Mouse (Mus musculus) liver, adult 2 months (tissue): ENCODE data around the gene Mtrex. TPM values are rescaled to one million over a fixed set of nuclear protein-coding genes. Genes with fewer than 3 reads are reported as not detected.
A peak's percentile ranks its signal among the peaks of the same experiment; 100 is the strongest.

Source experiments
- DNase-seq: peaks from one replicate; pipeline ENCODE4 v3.0.0-alpha.2; 2011; ENCODE audit warnings: low read depth, low spot score; ENCODE audit errors: extremely low read depth
- H3K27ac ChIP-seq: fragments of 200-500 bp; replicated peaks from 2 replicates; pipeline ENCODE4 v1.5.1; 2012; ENCODE audit warnings: low read depth, mild to moderate bottlenecking, control low read depth, inconsistent platforms, low read length; ENCODE audit not compliant: insufficient read depth
- H3K27me3 ChIP-seq: fragments of 200-500 bp; 2 replicates; pipeline ENCODE4 v1.6.1; 2012; ENCODE audit warnings: mild to moderate bottlenecking, moderate library complexity, low read length, inconsistent platforms; ENCODE audit not compliant: control insufficient read depth, insufficient read depth
- H3K36me3 ChIP-seq: fragments of 200-500 bp; 2 replicates; pipeline ENCODE4 v1.6.1; 2012; ENCODE audit warnings: low read length, inconsistent platforms; ENCODE audit not compliant: control insufficient read depth, insufficient read depth
- H3K4me1 ChIP-seq: fragments of 200-500 bp; 2 replicates; pipeline ENCODE4 v1.6.1; 2011; ENCODE audit warnings: low read length; ENCODE audit not compliant: control insufficient read depth, insufficient read depth
- H3K4me3 ChIP-seq: fragments of 200-500 bp; 2 replicates; pipeline ENCODE4 v1.5.1; 2011; ENCODE audit warnings: low read depth, mild to moderate bottlenecking, control low read depth, low read length, moderate library complexity; ENCODE audit not compliant: insufficient read depth
- H3K79me2 ChIP-seq: fragments of 200-500 bp; 2 replicates; pipeline ENCODE4 v1.6.1; 2012; ENCODE audit warnings: inconsistent platforms, mild to moderate bottlenecking, low read length, moderate library complexity; ENCODE audit not compliant: control insufficient read depth, insufficient read depth
- H3K9ac ChIP-seq: fragments of 200-500 bp; 2 replicates; pipeline ENCODE4 v1.6.1; 2012; ENCODE audit warnings: low read depth, mild to moderate bottlenecking, control low read depth, inconsistent platforms, low read length
- CTCF ChIP-seq: fragments of 200-500 bp; IDR thresholded peaks from 2 replicates; pipeline ENCODE4 v1.5.1; 2011; ENCODE audit warnings: low read depth, low read length, control low read depth
- POLR2A ChIP-seq: fragments of 200-500 bp; IDR thresholded peaks from 2 replicates; pipeline ENCODE4 v1.6.1; 2011; ENCODE audit warnings: low read length, control low read depth; ENCODE audit not compliant: insufficient read depth; ENCODE audit errors: extremely low read depth
- WGBS: fragments of 180-500 bp; shearing (Covaris S2); methylation state at CpG from one replicate; pipeline ENCODE4 v1.1.7; 2018; 5-methylcytosine and 5-hydroxymethylcytosine counted together
- polyA plus RNA-seq: library from polyadenylated mRNA; depleted of rRNA; stranded (reverse); fragments of >200 nt; gene quantifications from 2 replicates; pipeline ENCODE4 v1.2.3, GENCODE M21; 2012
- total RNA-seq: library from RNA; depleted of rRNA; stranded (reverse); fragments of >200 nt; gene quantifications from 2 replicates; pipeline ENCODE4 v1.2.3, GENCODE M21; 2014

Gene Mtrex
- total and polyA plus RNA-seq, 2 experiments, result 2.9 to 18.2 TPM

GRCm38 (mm10) chr13:112945900-112946299 lies 18.7 kb upstream of the Mtrex start:
- 85% methylated on average over 6 of the region's 6 CpGs for WGBS
- no peak overlapping the region for H3K9ac ChIP-seq
- H3K36me3 ChIP-seq, result peaks cover 53% of the 10 kb centered on the region
- no peaks in the 10 kb centered on the region for H3K27me3 ChIP-seq
- DNase-seq, result no peak
- H3K4me1 ChIP-seq, result no peaks in the 10 kb centered on the region
- no peak for TF ChIP-seq CTCF
- no peak for TF ChIP-seq POLR2A
- H3K27ac ChIP-seq, result no peak overlapping the region
- H3K4me3 ChIP-seq, result no peak overlapping the region
- H3K79me2 ChIP-seq, result no peaks in the 10 kb centered on the region

GRCm38 (mm10) chr13:112945312-112945711 lies 18.1 kb upstream of the Mtrex start:
- Histone ChIP-seq H3K4me1 (no peaks in the 10 kb centered on the region), H3K27me3 (no peaks in the 10 kb centered on the region), H3K27ac (no peak overlapping the region), H3K36me3 (peaks cover 53% of the 10 kb centered on the region), H3K79me2 (no peaks in the 10 kb centered on the region), H3K4me3 (no peak overlapping the region), H3K9ac (no peak overlapping the region)
- TF ChIP-seq POLR2A (no peak), CTCF (no peak)
- no peak for DNase-seq
- 97% methylated on average over 9 of the region's 9 CpGs for WGBS

- Histone ChIP-seq H3K9ac (no peak overlapping the region), H3K4me3 (no peak overlapping the region)
Measured at GRCm38 (mm10) chr13:112941879-112942330, 14.7 kb upstream of the Mtrex start.

GRCm38 (mm10) chr13:112938130-112938529 lies 10.9 kb upstream of the Mtrex start:
- WGBS, result 93% methylated on average over 8 of the region's 8 CpGs
- peaks cover 33% of the 10 kb centered on the region for H3K36me3 ChIP-seq
- H3K4me3 ChIP-seq, result no peak overlapping the region
- no peaks in the 10 kb centered on the region for H3K79me2 ChIP-seq
- H3K27ac ChIP-seq, result no peak overlapping the region
- no peaks in the 10 kb centered on the region for H3K4me1 ChIP-seq
- TF ChIP-seq POLR2A (no peak), CTCF (no peak)
- DNase-seq, result no peak
- no peak overlapping the region for H3K9ac ChIP-seq
- H3K27me3 ChIP-seq, result no peaks in the 10 kb centered on the region

More at GRCm38 (mm10) chr13:112941879-112942330, 14.7 kb upstream of the Mtrex start:
- H3K27ac ChIP-seq, result no peak overlapping the region
- no peaks in the 10 kb centered on the region for H3K79me2 ChIP-seq
- TF ChIP-seq POLR2A (no peak), CTCF (no peak)
- no peak for DNase-seq
- H3K4me1 ChIP-seq, result no peaks in the 10 kb centered on the region
- H3K36me3 ChIP-seq, result peaks cover 44% of the 10 kb centered on the region
- H3K27me3 ChIP-seq, result no peaks in the 10 kb centered on the region
- 77% methylated on average over 15 of the region's 15 CpGs for WGBS

- peak overlapping the region; percentile 87 for H3K4me3 ChIP-seq
- DNase-seq, result peak; percentile 28
- no peak for TF ChIP-seq POLR2A
- no peak for TF ChIP-seq CTCF
- peak overlapping the region; percentile 32; the same call in 1 of the 2 replicates for H3K27ac ChIP-seq
- H3K27me3 ChIP-seq, result no peaks in the 10 kb centered on the region
- peaks cover 11% of the 10 kb centered on the region for H3K4me1 ChIP-seq
- H3K9ac ChIP-seq, result peak overlapping the region; percentile 78
- peaks cover 15% of the 10 kb centered on the region for H3K36me3 ChIP-seq
- 8% methylated on average over 8 of the region's 8 CpGs for WGBS
- peaks cover 17% of the 10 kb centered on the region; the same call in 1 of the 2 replicates for H3K79me2 ChIP-seq
Measured at GRCm38 (mm10) chr13:112928038-112928668, 955 bp upstream of the Mtrex start.

- peaks cover 4% of the 10 kb centered on the region; the same call in 1 of the 2 replicates for H3K36me3 ChIP-seq
- DNase-seq, result peak; percentile 49
- peaks cover 17% of the 10 kb centered on the region; the same call in 1 of the 2 replicates for H3K79me2 ChIP-seq
- no peaks in the 10 kb centered on the region for H3K27me3 ChIP-seq
- TF ChIP-seq POLR2A (no peak), CTCF (no peak)
- H3K9ac ChIP-seq, result peak overlapping the region; percentile 67
- H3K4me1 ChIP-seq, result peaks cover 11% of the 10 kb centered on the region
- H3K27ac ChIP-seq, result peak overlapping the region; percentile 36
- WGBS, result under 1% methylated on average over 19 of the region's 19 CpGs
- H3K4me3 ChIP-seq, result peak overlapping the region; percentile 87
Measured at GRCm38 (mm10) chr13:112926796-112927195, 402 bp downstream of the Mtrex start.
